Mouse (Mus musculus) MN1 (cell line): ENCODE data around the gene Vmn2r90.
"Not testable (repeated sequence)": the region's sequence is repeated elsewhere in the genome, so short reads cannot be mapped to it uniquely, and the experiment has no call there.

Experiments
- DNase-seq: peaks from one replicate; pipeline ENCODE4 v3.0.0-alpha.2; 2016; ENCODE audit warnings: low spot score

Vmn2r90 gene

GRCm38 (mm10) chr17:17703447-17703846, at the start of gene Vmn2r90:
TSS of gene Vmn2r90 (plus strand) at chr17:17703747.
- DNase-seq = no peak

GRCm38 (mm10) chr17:17654997-17655828, 48.3 kb upstream of the Vmn2r90 start:
- no peak for DNase-seq

DNA sequence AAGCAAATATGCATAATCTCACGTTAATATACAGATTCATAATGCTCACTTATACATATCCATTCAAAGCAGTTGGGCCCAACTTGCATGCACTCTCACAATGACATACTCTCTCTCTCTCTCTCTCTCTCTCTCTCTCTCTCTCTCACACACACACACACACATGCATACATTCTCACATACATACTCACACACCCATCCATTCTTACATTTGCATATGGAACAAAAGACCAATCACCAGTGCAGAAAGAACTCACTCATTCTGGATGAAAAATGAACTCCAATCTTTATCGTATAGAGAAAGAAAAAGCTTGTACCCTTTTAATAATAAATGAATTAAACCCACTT, 47.7 kb upstream of the Vmn2r90 start:
- DNase-seq = no peak

GRCm38 (mm10) chr17:17678781-17679180, 24.8 kb upstream of the Vmn2r90 start:
- DNase-seq = no peak

DNA sequence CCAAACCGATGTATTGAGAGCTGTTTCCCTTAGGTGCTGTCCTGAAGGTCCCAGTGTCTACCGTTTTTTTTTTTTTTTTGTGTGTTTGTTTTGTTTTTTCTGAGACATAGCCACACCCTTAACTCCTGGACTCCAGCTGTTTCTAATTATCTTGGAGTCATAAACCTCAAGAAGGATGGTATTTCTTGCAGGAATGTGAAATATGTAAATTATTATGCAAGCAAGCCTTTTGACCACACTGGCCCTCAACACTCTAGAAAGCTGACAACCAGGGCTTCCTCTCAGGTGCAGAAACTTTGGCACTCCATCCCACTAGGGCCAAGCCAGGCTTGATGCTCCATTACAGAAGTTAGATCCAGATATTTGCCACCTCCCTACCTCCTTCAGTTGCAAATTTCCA, 12.9 kb upstream of the Vmn2r90 start:
- no peak for DNase-seq

DNA sequence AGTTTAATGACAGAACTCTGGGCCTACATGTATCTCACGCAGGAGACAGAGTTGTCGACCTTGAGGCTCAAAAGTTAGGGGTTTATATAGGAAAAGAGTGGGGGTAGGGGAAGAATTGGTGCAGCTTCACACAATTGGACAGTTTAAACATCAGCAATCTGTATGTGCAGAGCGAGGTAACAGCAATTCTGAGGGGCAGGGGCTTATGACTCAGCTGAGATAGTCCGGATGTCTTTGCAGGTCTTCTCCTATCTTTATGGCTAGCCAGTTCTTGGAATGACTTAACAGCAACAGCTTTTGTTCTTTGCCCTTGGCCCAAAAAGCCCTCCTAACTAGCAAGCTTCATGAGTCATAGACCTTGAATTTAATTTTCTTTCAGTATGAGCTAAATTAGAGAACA, 28.8 kb downstream of the Vmn2r90 start:
- not testable (repeated sequence) for DNase-seq

- DNase-seq = no peak
Observed at GRCm38 (mm10) chr17:17738635-17739034, 35.1 kb downstream of the Vmn2r90 start.

- not testable (repeated sequence) for DNase-seq
Observed at GRCm38 (mm10) chr17:17739300-17739699, 35.8 kb downstream of the Vmn2r90 start.

DNA sequence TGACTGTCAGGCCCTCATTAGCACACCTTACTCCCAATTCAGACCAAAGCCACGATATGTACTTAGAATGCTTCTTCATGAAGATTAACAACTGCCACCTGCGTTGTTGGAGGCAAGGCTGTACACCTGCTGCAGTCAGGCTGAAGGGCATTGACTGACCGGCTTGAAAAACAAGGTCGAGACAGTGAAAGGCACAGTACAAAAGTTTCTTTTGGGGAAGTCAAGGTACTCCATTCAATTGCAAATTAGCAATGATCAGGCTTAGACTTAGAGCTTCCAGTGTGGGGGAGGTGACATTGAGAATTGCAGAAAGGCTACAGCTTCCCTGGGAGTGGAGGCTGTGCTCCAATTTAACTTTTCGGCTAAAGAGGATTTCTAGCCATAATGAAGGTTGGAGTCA, 36.4 kb downstream of the Vmn2r90 start:
- not testable (repeated sequence) for DNase-seq

DNA sequence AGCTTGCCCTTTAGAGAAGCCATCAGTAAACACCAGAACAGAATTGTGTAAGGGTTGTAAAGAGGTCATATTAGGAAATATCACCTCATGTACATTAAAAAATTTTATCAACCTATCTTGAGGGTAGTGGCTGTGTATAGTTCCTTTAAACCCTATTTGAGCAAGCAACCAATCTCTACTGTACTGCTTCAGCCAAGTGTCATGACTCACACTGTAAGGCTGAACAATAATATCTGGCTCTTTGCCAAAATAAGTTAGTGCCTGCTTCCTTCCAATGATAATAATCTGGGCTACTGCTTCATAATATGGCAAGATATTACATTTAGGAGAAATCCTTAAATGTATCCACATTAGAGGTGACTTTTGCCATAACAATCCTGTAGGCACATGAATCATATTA, 38.0 kb downstream of the Vmn2r90 start:
- not testable (repeated sequence) for DNase-seq

- DNase-seq = peak; percentile 67
Observed at GRCm38 (mm10) chr17:17749371-17749770, 45.8 kb downstream of the Vmn2r90 start.

- DNase-seq = no peak
Observed at GRCm38 (mm10) chr17:17762614-17763293, 59.2 kb downstream of the Vmn2r90 start.

DNA sequence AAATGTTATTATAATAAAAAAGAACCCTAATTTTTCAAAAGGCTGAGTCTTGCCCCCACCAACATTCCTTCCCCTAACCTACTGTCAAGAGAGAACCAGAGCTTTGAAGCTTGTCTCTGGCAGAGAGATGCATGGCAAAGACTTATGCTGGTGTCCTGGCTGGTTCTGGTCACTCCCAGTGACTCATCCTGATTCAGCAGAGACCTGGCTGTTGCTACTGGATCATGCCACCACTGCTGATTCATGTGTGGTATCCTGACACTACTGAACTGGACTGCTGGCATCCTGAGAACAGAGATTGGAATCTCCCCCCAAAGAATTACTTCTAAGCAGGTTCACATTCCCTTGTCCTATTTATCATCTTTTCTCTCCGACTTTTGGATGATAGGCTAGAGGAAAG, 60.7 kb downstream of the Vmn2r90 start:
- no peak for DNase-seq

DNA sequence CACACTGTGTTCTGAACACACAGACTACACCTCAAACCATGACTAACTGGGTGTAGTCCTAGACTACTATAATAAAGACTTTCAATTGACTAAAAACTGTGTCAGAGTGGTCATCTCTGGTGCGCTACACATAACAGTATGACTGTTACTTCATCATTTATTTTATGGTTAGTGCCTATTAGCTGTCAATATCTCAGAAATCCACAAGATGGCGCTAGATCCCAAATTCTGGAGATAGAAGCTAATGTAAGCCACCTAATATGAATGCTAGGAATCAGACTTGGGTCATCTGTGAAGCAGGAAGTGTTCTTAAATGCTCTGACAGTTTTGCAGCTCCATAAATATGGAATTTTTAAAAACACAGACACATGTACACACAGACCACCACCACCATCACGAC, 62.9 kb downstream of the Vmn2r90 start:
- peak; percentile 82 for DNase-seq
